Mouse (Mus musculus): ENCODE results near the gene Emilin1. TPM values are rescaled to one million over a fixed set of nuclear protein-coding genes. Genes with fewer than 3 reads are reported as not detected.

Emilin1 gene
- total RNA-seq, 2 experiments from 2014 or later: 7.0 to 7.9 TPM

DNA sequence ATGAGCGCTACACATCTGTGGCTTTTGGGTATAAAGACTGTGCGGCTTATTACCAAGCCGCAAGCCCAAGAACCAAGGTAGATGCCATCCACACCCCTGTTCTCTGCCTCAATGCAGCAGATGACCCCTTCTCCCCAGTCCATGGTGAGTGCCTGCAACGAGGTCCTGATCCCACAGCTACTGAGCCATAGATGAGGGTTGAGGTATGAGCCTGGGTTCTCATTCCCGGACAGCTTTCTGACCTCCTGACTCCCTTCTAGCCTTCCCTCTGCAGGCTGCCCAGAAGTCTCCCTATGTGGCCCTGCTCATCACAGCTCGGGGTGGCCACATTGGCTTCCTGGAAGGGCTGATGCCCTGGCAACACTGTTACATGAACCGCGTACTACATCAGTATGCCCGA is 41.4 kb downstream of the Emilin1 start:
- DNase-seq: no peak
- intact Hi-C loops (cut with DNase I): no loop called here

DNA sequence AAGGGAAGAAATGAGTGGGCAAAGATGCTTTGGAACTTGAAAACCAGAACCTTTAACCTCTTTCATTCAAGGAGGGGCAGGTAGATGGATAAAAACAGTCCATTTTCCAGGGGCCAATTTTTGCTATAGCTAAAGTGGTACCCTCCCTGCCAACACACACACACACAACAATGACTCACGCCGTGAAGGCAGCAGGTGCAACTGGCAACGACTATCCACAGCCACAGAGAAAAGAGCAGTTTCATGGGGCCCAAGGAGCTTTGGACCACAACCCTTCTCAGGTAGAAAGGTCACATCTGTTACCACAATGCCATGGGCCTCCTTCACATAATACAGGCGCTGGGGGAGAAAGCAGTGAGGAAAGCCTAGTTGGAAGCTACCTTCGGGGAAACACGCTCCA is 42.5 kb downstream of the Emilin1 start:
- no peak for DNase-seq
- intact Hi-C loops (cut with DNase I): no loop called here

DNA sequence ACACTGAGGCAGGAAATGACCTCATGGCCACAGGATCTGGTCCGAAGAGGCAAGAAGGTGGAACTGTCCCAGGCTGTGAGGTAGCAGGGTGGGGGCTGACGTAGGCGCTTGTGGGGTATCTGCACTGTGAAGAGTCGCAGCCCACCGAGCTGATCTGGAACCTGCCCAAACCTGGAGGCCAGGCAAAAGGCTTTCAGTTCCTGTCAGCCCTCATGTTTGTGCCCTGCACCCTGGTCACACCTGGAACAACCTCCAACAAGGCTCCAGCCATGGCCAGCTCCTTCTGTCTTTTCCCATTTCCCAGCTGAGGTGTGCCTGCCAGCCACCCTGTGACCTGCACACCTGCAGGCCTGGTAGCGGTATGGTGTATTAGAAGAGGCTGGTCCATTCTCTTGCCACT is 44.7 kb downstream of the Emilin1 start:
- intact Hi-C loops (cut with DNase I): no loop called here
- no peak for DNase-seq

- DNase-seq: no peak
- intact Hi-C loops (cut with DNase I): no loop called here
Measured at GRCm38 (mm10) chr5:30959198-30959854, 46.1 kb downstream of the Emilin1 start.

DNA sequence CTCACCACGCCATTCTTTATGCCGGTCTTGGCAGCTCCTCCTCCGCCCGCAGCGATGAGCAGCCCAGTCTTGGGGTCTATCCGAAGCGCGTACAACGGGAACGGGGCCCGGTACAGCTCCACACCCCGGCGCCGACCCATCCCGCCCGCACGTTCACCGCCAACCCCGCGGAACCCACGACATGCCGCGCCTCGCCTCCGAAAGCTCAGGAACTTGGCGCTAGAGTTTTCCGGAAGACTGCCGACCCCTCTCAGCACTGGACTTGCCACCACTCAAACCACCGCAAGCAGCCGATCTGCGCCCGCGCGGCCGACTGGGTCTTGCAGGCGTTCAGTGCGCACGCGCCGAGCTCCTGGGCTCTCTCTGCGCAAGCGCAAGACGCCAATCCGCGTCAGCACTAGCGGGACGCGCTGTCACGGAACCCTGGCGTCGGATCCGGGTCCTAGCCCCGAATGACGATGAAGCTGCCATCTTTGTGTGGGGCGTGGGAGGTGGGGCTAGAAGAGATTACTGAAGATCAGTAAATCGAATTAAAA is 46.8 kb downstream of the Emilin1 start, which contains the start of gene Preb:
Gene Preb (minus strand): TSS at position 396 of the 536 bp plus-strand sequence.
- intact Hi-C loops (cut with DNase I): no loop called here

GRCm38 (mm10) chr5:30960814-30961213 is 47.6 kb downstream of the Emilin1 start:
- no peak for DNase-seq
- intact Hi-C loops (cut with DNase I): no loop called here

More for the DNA sequence above, 46.8 kb downstream of the Emilin1 start, which contains the start of gene Preb:
- peak; percentile 99 for DNase-seq

- DNase-seq: no peak
- intact Hi-C loops (cut with DNase I): no loop called here
Measured at GRCm38 (mm10) chr5:30961545-30962505, 48.6 kb downstream of the Emilin1 start.

- DNase-seq: no peak
- intact Hi-C loops (cut with DNase I): no loop called here
Measured at GRCm38 (mm10) chr5:30963916-30964315, 50.7 kb downstream of the Emilin1 start.

GRCm38 (mm10) chr5:30966189-30966588 is 53.0 kb downstream of the Emilin1 start:
- DNase-seq: no peak
- intact Hi-C loops (cut with DNase I): no loop called here

GRCm38 (mm10) chr5:30968416-30968815 is 55.2 kb downstream of the Emilin1 start, which contains the start of gene Tcf23:
TSS of gene Tcf23 (plus strand) at chr5:30968662.
- DNase-seq: peak; percentile 27
- intact Hi-C loops (cut with DNase I): no loop called here

- no peak for DNase-seq
- intact Hi-C loops (cut with DNase I): no loop called here
Measured at GRCm38 (mm10) chr5:30969440-30969839, 56.2 kb downstream of the Emilin1 start.

Other genes with a start within 250 kb of the Emilin1 start
- 10 to 100 TPM; 13.8 to 14.0 TPM for gene Cenpa, start 246.6 kb upstream of the Emilin1 start, total RNA-seq (2021)
- gene Dpysl5, start 201.8 kb upstream of the Emilin1 start, total RNA-seq (2021): 100 to 1,000 TPM; 797 to 798 TPM
- gene Mapre3, start 98.8 kb upstream of the Emilin1 start, total RNA-seq (2021): 100 to 1,000 TPM; 143 to 144 TPM
- gene Tmem214, start 45.4 kb upstream of the Emilin1 start, total RNA-seq (2021): 10 to 100 TPM; 60.3 to 65.5 TPM
- gene Agbl5, start 24.7 kb upstream of the Emilin1 start, total RNA-seq (2021): 10 to 100 TPM; 48.4 to 52.2 TPM
- gene Ost4, start 5.6 kb upstream of the Emilin1 start, total RNA-seq (2021): 100 to 1,000 TPM in 1 of 2 experiments, 10 to 100 TPM in 1; 95.0 to 112 TPM
- gene Khk, start 8.0 kb downstream of the Emilin1 start, total RNA-seq (2021): 1 to 10 TPM; 4.7 to 4.8 TPM
- gene Cgref1, start 32.2 kb downstream of the Emilin1 start, total RNA-seq (2021): 10 to 100 TPM; 53.9 TPM
- gene Preb, start 47.0 kb downstream of the Emilin1 start, total RNA-seq (2021): 100 to 1,000 TPM; 114 to 116 TPM
- gene Tcf23, start 55.3 kb downstream of the Emilin1 start, total RNA-seq (2021): under 1 TPM in 1 of 2 experiments, not detected in 1; 0.08 TPM
- gene Atraid, start 134.9 kb downstream of the Emilin1 start, total RNA-seq (2021): 10 to 100 TPM; 59.2 to 66.2 TPM
- 10 to 100 TPM; 17.6 to 23.5 TPM for gene Slc5a6, start 135.5 kb downstream of the Emilin1 start, total RNA-seq (2021)
- gene Cad, start 141.4 kb downstream of the Emilin1 start, total RNA-seq (2021): 10 to 100 TPM; 34.1 to 37.6 TPM
- gene Dnajc5g, start 192.9 kb downstream of the Emilin1 start, total RNA-seq (2021): not detected
- gene Slc30a3, start 194.8 kb downstream of the Emilin1 start, total RNA-seq (2021): 10 to 100 TPM; 11.9 to 14.1 TPM
- gene Trim54, start 203.3 kb downstream of the Emilin1 start, total RNA-seq (2021): not detected
- gene Ucn, start 225.4 kb downstream of the Emilin1 start, total RNA-seq (2021): not detected
- 10 to 100 TPM; 25.1 to 31.4 TPM for gene Mpv17, start 240.8 kb downstream of the Emilin1 start, total RNA-seq (2021)

Measured in left cerebral cortex, postnatal 4 days (tissue).